Mouse (Mus musculus) layer of hippocampus, adult 9-11 months (tissue): ENCODE measurements around the gene B9d2.
"Not testable (repeated sequence)": the region's sequence is repeated elsewhere in the genome, so short reads cannot be mapped to it uniquely, and the experiment has no call there.

Source experiments
- DNase-seq: peaks from one replicate; pipeline ENCODE4 v3.0.0; 2022

The B9d2 gene

DNA sequence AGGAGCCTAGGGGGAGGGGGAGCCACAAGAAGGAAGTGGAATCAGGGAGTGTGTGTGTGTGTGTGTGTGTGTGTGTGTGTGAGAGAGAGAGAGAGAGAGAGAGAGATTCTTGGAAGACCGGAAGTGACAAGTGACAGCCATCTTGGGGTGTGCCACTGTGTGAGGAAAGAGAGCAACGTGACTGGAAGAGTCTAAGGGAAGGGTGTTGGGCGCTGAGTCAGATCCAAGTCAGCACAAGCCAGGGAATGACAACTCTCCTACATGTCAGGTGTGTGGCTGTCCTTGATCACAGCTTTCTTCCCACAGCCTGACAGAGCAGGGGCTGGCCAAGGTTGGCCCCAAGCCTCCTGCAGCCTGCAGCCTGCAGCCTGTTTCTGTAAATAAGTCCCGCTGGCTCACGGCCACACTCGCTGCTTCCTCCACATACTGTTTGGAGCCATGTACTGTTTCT lies 25.2 kb downstream of the B9d2 start:
- no peak for DNase-seq

DNA sequence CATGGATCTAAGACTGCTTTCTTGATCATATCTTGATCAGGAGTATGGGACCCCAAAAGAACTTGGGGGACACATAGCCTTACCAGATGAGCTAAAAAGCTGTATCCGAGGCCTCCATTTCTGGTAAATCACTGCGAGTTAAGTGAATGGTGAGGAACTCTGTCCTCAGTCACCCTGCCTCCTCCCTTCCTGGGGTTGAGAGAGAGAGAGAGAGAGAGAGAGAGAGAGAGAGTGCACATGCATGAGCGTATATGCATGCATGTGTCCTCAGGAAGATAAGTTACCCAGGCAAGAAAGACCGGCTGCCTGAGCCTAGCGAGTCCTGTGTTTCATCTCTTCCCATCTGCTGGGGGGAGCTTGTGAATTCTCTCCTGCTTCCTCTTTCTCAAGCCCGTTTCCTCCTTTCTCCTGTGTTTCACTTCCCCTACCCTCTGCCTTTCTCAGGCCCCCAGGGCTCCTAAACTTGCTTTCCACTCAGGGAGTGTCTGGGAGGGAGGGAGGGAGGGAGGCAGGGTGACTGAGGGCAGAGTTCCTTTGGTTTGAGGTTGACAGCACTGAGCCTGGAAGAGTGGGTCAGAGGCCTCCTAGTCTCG lies 26.1 kb downstream of the B9d2 start:
- DNase-seq: no peak

DNA sequence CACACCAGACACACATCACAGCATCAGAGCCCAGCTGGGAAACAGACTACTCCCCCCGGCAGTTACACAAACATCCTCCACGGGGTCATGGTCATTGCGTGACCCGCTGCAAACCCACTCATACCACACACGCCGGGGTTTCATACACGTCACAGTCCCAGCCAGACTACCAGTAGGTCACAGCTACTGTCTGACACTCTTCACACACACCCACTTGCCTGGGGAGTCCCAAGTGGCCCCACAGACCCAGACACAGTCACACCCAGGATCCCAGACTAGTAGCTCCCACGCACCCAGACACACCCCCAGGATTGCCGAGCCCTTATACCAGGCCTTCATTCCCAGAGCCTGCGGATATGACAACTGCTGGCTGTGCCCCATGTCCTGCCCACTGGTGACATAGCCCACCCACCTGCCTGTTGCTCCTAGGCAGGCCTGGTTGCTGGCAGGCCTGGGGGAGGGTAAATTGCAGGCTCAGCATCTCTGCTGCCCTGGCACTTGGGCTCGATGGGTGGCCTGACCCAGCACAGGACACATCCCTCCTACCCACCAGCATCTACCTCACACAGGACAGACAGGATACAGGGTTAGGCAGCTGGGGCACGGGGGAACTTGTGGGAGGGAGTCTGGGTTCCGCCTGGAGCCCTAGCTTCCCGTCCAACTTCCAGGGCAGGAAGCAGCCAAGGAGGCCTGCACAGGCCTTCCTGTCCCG lies 27.2 kb downstream of the B9d2 start:
- peak; percentile 76 for DNase-seq

GRCm38 (mm10) chr7:25709961-25710360 lies 29.4 kb downstream of the B9d2 start:
- DNase-seq: peak; percentile 81

DNA sequence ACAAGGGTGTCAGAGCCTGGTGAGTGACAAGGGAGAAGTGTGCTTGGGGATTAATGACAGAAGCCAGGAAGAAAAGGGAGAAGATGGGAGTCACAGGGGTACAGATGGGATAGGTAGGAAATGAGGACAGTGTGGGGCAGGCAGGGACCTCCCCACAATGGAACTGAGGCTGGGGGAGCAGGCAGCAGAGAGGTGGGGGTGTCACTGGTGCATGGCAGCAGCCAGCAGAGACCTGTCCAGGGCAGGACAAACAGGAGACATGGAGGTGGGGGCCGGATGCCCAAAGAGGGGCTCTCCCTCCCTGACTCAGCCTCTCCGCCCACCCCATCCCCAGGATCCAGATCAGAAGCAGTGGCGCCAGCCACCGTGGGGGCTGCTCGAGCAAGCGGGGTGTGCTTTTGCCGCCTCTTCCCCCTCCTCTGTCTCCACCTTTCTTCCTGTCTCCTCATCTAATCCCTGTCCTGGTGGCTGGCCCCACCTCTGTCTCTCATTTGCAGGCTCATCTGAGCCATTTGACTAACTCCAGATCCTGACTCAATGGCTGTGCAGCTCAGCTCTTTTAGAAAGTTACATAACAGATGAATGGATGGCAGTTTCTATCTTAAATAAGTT lies 30.0 kb downstream of the B9d2 start:
- no peak for DNase-seq

- DNase-seq: no peak
Observed at GRCm38 (mm10) chr7:25711165-25711564, 30.6 kb downstream of the B9d2 start.

DNA sequence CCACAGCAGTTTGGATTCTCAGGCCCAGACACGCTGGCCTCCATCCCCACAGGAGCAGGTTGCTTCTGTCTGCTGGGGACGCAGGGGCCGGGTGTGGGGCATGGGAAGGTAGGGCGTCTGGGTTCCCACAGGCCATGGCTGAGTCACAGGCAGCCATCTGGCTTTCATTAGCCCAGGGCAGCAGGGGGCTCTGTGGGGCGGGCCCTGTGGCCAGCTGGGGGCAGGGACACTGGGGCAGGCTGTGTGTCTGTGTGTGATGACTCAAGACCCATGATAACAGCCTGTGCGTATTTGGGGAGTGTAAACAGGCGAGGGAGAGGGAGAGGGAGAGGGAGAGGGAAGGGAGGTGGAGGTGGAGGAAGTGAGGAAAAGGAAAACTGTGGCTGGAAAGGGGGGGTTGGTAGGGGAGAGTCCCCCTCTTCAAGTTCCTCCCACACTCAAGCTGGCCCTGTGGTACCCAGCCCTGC lies 31.2 kb downstream of the B9d2 start:
- no peak for DNase-seq

GRCm38 (mm10) chr7:25712801-25713200 lies 32.2 kb downstream of the B9d2 start:
- no peak for DNase-seq

- DNase-seq: no peak
Observed at GRCm38 (mm10) chr7:25714581-25714980, 34.0 kb downstream of the B9d2 start.

DNA sequence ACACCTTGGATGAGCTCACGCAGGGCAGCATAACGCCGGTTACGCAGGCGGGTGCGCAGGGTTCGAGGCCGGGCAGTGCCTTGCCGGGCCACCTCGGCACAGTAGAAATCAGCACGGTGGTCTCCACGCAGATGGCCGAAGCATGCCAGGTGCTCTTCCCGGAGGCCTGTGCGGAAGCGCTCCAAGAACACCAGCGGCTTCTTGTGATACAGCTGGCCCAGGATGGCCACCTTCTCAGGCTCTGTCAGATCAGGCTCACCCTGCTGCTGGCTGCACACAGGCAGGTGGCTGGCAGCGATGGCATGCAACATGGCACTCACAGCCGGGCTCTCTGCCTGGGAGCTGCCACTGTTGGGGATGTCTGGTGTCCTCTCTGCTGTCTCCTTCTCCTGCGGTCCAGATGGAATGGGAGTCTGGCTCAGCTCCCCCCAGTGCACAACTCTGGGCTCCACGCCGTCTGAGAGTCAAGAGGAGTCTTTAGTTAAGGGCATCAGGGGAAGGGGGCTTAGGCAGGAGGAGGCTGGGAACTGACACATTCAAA lies 35.2 kb downstream of the B9d2 start:
- no peak for DNase-seq

- no peak for DNase-seq
Observed at GRCm38 (mm10) chr7:25717478-25717877, 36.9 kb downstream of the B9d2 start.

DNA sequence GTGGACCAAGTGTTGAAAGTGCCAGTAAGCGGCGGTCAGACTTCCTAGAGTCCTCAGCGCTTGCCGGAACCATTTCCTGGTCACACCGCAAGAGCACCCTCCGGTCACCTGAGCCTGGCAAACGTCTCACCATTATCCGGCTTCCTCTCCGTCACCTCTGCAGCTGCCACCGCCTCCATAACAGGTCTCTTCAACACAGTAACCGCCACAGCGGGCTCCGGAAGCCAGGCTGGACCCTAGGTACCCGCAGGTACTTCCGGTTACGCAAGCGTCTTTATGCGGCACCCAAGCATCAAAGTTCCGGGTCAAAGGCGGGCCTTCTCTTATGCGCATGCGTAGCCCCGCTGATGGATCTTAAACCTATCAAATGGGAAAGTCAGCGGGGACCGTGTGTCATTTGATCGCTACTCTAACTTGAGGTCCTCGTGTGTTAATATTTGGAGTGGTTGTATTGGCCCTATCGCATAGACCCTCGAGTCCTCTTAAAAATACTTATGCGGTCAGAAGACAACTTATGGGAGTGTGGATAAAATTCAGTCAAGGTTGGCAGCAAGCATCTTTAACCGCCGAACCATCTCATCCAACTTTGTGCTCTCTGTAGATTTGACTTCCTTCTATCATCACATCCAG lies 38.3 kb downstream of the B9d2 start, which contains the start of gene Ccdc97:
Gene Ccdc97, minus strand, starts transcription at position 301 of the 630 bp plus-strand sequence.
- DNase-seq: peak; percentile 96

DNA sequence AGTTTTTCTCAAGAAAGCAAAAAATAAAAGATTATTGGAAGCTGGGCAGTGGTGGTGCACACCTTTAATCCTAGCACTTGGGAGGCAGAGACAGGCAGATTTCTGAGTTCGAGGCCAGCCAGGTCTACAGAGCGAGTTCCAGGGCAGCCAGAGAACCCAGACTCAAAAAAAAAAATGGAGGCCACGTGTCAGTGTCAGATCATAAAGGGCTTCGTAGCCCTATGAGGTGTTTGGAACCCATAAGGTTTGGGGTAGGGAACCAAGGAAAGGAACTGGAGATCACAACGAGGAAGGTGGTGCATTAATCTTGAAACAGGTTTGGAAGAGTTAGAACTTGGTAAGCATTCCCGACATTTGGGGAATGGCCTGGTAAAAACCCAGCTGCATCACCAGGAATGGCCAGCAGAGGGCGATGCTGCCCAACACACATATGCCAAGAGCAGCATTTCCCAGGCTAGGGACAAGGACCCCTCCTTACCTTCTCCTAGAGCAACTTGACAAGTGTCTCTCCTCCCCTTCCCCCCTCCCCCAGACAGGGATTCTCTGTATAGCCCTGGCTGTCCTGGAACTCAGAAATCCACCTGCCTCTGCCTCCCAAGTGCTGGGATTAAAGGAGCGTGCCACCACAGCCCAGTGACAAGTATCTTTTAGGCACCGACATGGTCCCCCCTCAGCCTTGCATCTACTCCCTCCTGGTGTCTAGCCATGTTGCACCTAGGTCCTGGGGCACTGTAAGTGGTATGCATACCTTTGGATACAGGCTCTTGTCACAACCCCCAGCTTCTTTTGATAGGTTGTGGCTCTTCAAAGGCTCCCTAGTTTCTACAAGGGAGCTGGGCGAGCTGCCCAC lies 39.4 kb downstream of the B9d2 start:
- peak; percentile 81 for DNase-seq

DNA sequence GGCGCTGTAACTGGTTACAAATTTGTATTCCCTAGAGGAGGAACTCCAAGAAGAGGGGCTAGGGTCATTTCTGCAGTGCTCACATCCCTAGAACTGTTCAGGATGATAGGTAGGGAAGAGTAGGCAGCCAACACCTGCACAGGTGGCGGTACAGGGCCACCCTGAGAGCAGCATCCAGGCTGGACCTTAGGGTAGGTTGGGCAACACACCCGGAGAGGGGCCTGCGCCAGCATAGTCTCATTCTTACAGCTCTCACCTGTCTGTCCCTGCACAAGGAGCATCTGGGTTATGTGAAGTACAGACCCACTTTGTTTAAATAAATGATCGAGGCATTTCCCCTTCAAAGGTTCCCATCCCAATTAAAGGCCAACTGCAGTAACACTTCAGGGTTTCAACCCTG lies 40.2 kb downstream of the B9d2 start:
- no peak for DNase-seq

- not testable (repeated sequence) for DNase-seq
Observed at GRCm38 (mm10) chr7:25721776-25722175, 41.2 kb downstream of the B9d2 start.

DNA sequence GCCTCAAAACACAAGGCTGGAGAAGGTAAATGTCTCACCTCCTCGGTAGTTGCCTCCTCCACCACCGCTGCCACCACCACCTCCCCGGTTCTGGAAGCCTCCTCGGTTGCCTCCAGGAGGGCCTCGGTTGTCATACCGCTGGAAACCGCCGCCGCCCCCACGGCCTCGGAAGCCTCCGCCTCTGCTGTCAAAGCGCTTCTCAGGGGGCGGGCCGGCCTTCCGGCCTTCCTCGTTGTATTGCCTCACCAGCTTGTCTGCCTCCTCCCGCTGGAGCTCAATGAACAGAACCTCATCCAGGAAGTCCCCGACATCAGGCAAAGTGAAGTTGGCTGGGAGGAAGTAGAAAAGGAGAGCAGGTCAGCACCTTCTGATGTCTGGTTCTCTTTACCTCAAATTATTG lies 45.3 kb downstream of the B9d2 start:
- no peak for DNase-seq

DNA sequence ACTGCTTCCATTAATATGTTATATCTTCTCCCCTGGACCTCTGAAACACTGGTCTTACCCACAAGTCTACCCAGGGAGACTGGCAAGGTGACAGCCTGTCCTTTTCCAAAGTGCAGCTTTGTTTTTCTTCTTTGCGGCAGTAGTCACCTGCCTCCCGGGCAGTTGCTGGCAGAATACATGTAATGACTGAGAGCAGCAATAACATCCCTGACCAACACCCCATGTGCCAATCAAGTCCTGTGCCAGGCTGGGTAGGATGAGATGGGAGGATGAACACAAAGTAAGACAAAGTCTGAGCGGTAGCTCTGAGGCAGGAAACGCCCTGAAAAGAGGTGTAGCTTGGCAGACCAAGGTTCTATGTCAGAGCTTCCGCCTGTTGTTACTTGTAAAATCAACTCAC lies 47.2 kb downstream of the B9d2 start:
- DNase-seq: no peak

- no peak for DNase-seq
Observed at GRCm38 (mm10) chr7:25729396-25729795, 48.8 kb downstream of the B9d2 start.

DNA sequence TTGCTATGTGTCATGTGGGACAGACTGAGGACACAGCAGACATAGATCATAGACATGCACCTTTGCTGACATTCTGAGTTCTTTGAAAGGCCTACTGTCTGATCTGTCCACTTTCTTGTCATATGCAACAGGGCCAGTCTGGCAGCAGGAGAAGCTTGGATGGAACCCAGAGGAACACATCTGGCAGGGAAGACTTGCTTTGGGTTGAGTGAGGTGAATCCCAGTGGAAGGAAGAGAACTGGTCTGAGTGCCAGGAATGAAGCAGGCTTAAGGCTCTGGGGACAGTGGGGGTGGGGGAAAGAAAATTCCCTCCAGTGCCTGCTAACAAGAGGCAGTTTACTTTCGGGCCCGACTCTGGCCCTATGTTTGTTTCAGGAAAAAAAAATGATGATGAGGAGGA lies 49.3 kb downstream of the B9d2 start:
- DNase-seq: no peak

DNA sequence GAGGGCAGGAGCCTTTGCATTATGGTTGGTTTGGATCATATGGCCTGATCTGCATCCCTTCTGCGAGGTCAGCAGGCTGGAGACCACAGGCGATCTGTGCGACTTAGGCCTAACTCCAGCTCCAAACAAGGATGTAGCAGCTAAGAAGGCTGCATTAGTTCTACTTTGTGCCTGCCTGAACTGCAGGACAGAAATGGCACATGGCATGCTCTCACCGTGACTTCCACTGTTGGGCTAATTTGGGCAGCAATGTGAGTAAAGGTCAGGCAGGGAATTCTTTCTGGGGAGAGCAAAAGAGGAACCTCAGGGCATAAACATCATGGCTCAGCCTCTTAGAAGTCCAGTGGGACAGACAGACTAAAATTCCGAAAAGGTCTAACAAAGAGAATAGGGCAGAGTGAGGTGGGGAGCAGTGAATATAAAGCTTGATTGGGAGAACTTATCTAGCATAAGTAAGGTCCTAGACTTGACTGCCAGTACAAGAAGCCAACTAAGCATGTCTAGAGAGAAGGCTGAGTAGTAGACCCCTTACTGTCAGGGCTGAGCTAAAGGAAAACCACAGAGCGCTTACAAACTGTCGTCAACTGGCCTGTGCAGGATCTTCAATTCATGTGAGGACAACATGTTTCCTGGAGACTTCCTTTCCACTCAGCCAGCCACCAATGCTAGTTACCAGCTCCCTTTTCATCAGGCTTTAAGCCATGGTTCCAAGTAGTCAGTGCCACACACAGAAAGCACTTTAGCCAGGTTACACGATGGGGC lies 50.9 kb downstream of the B9d2 start:
- DNase-seq: no peak

GRCm38 (mm10) chr7:25734991-25735390 lies 54.4 kb downstream of the B9d2 start:
- DNase-seq: no peak
